Mouse (Mus musculus): Measurements from ENCODE around the gene Plb1. TPM values are rescaled to one million over a fixed set of nuclear protein-coding genes. Genes with fewer than 3 reads are reported as not detected.
A peak's percentile ranks its signal among the peaks of the same experiment; 100 is the strongest.

The Plb1 gene
- polyA plus RNA-seq, 1 experiment from 2014 or later = 16.6 TPM

GRCm38 (mm10) chr5:32397719-32398118 is 165.2 kb downstream of the Plb1 start:
- DNase-seq (ENCODE audit: low spot score) = peak; percentile 56
- peak overlapping the region; percentile 32; the same call in 1 of the 2 replicates for H3K27ac ChIP-seq (ENCODE audit: low read length)

DNA sequence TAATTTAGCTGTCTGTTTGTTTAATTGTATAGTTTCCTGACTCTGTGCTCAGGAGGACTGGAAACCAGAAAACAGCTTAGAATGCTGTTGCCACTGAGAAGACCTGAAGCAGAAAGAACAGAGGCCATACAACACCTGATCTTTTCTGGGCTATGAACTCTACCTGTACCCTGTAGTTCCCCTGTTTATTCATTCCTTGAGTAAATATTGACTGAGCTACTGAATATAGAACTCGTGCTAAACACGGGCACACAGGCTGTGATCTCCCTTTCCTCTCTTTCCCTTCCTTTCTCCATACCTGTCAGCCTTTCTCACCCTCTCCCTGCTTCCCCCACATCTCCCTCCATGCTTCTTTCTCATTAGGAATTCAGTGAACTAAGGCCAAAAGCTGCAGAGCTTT is 168.4 kb downstream of the Plb1 start:
- Histone ChIP-seq H3K9me3 (ENCODE audit: low read length) (no peaks in the 10 kb centered on the region), H3K27me3 (replicated peaks; ENCODE audit: insufficient read depth, low read length) (no peaks in the 10 kb centered on the region), H3K4me1 (ENCODE audit: insufficient read depth, low read depth, low read length) (no peaks in the 10 kb centered on the region), H3K9ac (replicated peaks; ENCODE audit: low read depth) (no peak overlapping the region), H3K36me3 (ENCODE audit: insufficient read depth, low read length) (no peaks in the 10 kb centered on the region), H3K4me2 (replicated peaks; ENCODE audit: low read depth, low read length) (no peak overlapping the region), H3K4me3 (ENCODE audit: low read depth, low read length) (no peak overlapping the region), H3K27ac (ENCODE audit: low read length) (no peak overlapping the region)
- DNase-seq (ENCODE audit: low spot score) = no peak
- 36% methylated on average over 2 of the region's 2 CpGs for WGBS
- ATAC-seq = no peak
- no peak for TF ChIP-seq CTCF (IDR thresholded peaks at IDR 0.05)
- TF ChIP-seq EP300 (IDR thresholded peaks at IDR 0.05) = no peak

More at GRCm38 (mm10) chr5:32397719-32398118, 165.2 kb downstream of the Plb1 start:
- Histone ChIP-seq H3K9me3 (ENCODE audit: low read length) (no peaks in the 10 kb centered on the region), H3K27me3 (replicated peaks; ENCODE audit: insufficient read depth, low read length) (no peaks in the 10 kb centered on the region), H3K4me1 (ENCODE audit: insufficient read depth, low read depth, low read length) (no peaks in the 10 kb centered on the region; the same call in 1 of the 2 replicates), H3K36me3 (ENCODE audit: insufficient read depth, low read length) (no peaks in the 10 kb centered on the region), H3K4me2 (replicated peaks; ENCODE audit: low read depth, low read length) (no peak overlapping the region), H3K9ac (replicated peaks; ENCODE audit: low read depth) (no peak overlapping the region), H3K4me3 (ENCODE audit: low read depth, low read length) (no peak overlapping the region)
- ATAC-seq = peak; percentile 82
- WGBS = 55% methylated on average over 3 of the region's 3 CpGs
- TF ChIP-seq EP300 (IDR thresholded peaks at IDR 0.05) (no peak), CTCF (IDR thresholded peaks at IDR 0.05) (no peak)

DNA sequence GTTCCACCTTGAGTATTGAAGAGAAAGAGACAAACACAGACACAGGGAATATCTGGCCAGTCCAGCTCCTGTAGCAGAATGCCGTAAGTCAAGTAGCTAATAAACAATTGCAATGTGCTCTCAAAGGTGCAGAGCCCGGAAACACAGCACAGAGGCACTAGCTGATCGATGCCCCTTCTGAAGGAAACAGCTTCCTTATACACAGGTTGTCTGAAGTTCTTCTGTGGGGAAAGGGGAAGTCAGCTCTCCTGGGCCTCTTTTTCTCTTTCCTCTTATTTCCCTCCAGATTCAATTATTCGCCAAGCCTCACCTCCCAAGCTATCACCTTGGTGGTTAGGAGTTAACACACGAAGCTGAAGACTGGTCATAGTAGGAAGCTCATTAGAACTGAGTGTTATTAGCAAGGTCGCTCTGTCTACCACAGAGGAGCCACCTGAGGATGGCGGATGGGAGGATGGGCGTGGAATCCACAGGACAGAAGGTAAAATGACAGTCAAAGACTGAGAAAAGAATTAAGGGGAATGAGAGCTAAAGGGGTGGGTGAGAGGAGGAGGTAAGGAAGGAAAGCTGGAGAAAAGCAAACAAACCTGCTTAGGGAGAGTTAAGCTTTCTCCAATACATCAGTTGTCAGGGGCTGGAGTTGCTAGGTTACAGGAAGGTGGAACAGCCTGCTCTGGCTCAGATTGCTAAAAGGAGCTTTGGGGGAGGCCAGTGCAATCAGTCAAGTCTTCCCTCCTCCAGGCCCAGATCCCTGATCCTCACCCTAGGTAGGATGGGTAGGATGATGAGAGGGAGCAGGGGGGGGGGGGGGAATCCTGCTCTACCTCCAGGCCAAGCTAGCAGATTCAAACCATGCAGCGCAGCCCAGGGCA is 170.8 kb downstream of the Plb1 start:
- ATAC-seq (no peak), DNase-seq (ENCODE audit: low spot score) (no peak)
- H3K4me2 ChIP-seq (replicated peaks; ENCODE audit: low read depth, low read length) = no peak overlapping the region
- no peak overlapping the region for H3K27ac ChIP-seq (ENCODE audit: low read length)
- no peaks in the 10 kb centered on the region for H3K4me1 ChIP-seq (ENCODE audit: insufficient read depth, low read depth, low read length)
- TF ChIP-seq EP300 (IDR thresholded peaks at IDR 0.05) (no peak), CTCF (IDR thresholded peaks at IDR 0.05) (no peak)
- WGBS = 50% methylated on average over 9 of the region's 9 CpGs
- no peaks in the 10 kb centered on the region for H3K9me3 ChIP-seq (ENCODE audit: low read length)
- no peaks in the 10 kb centered on the region for H3K27me3 ChIP-seq (replicated peaks; ENCODE audit: insufficient read depth, low read length)
- H3K9ac ChIP-seq (replicated peaks; ENCODE audit: low read depth) = no peak overlapping the region
- no peak overlapping the region for H3K4me3 ChIP-seq (ENCODE audit: low read depth, low read length)
- no peaks in the 10 kb centered on the region for H3K36me3 ChIP-seq (ENCODE audit: insufficient read depth, low read length)

DNA sequence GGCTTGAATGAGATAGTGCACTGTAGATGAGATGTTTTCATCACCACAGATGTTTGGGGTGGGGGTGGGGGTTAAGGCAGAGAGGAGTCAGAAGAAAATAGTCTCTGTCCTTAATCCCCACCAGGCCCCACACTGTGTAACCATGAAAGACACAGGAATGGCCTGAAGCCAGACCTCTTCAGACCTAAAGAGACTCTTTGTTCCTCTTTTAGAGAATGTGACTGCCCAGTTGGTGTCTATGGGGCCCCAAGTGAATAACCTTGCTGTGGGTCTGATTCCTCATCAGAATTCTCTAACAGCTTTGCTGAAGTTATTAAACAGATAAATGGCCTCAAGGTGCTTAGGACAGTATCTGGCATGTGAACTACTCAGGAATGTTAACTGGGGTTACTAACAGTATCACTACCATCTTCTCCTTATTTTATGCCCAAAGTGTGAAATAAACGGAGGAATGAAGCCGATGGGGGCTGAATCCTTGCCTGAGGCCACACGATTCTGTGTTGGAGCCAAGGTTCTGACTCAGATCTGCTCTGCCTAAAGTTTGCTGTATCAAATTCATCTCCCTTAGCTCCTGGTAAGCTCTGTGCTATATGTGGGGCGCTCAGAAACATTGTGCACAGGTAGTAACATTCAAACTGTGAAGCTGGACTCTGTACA is 172.8 kb downstream of the Plb1 start:
- Histone ChIP-seq H3K9ac (replicated peaks; ENCODE audit: low read depth) (no peak overlapping the region), H3K27me3 (replicated peaks; ENCODE audit: insufficient read depth, low read length) (no peaks in the 10 kb centered on the region), H3K4me3 (ENCODE audit: low read depth, low read length) (no peak overlapping the region), H3K9me3 (ENCODE audit: low read length) (no peaks in the 10 kb centered on the region), H3K27ac (ENCODE audit: low read length) (no peak overlapping the region), H3K4me2 (replicated peaks; ENCODE audit: low read depth, low read length) (no peak overlapping the region), H3K4me1 (ENCODE audit: insufficient read depth, low read depth, low read length) (no peaks in the 10 kb centered on the region), H3K36me3 (ENCODE audit: insufficient read depth, low read length) (no peaks in the 10 kb centered on the region)
- 76% methylated on average over 4 of the region's 4 CpGs for WGBS
- ATAC-seq (no peak), DNase-seq (ENCODE audit: low spot score) (no peak)
- TF ChIP-seq CTCF (IDR thresholded peaks at IDR 0.05) (no peak), EP300 (IDR thresholded peaks at IDR 0.05) (no peak)

GRCm38 (mm10) chr5:32408771-32409170 is 176.3 kb downstream of the Plb1 start:
- no peak for ATAC-seq
- DNase-seq (ENCODE audit: low spot score) = no peak
- H3K9me3 ChIP-seq (ENCODE audit: low read length) = no peaks in the 10 kb centered on the region
- no peaks in the 10 kb centered on the region for H3K36me3 ChIP-seq (ENCODE audit: insufficient read depth, low read length)
- no peak overlapping the region for H3K4me2 ChIP-seq (replicated peaks; ENCODE audit: low read depth, low read length)
- no peak overlapping the region for H3K27ac ChIP-seq (ENCODE audit: low read length)
- no peak overlapping the region for H3K4me3 ChIP-seq (ENCODE audit: low read depth, low read length)
- 42% methylated on average over 1 of the region's 1 CpGs for WGBS
- no peak overlapping the region for H3K9ac ChIP-seq (replicated peaks; ENCODE audit: low read depth)
- H3K4me1 ChIP-seq (ENCODE audit: insufficient read depth, low read depth, low read length) = peaks cover 15% of the 10 kb centered on the region; the same call in 1 of the 2 replicates
- H3K27me3 ChIP-seq (replicated peaks; ENCODE audit: insufficient read depth, low read length) = no peaks in the 10 kb centered on the region
- TF ChIP-seq CTCF (IDR thresholded peaks at IDR 0.05) = no peak
- TF ChIP-seq EP300 (IDR thresholded peaks at IDR 0.05) = no peak

GRCm38 (mm10) chr5:32409747-32410146 is 177.2 kb downstream of the Plb1 start:
- DNase-seq (ENCODE audit: low spot score) (no peak), ATAC-seq (no peak)
- H3K4me3 ChIP-seq (ENCODE audit: low read depth, low read length) = no peak overlapping the region
- H3K9ac ChIP-seq (replicated peaks; ENCODE audit: low read depth) = no peak overlapping the region
- no peaks in the 10 kb centered on the region for H3K27me3 ChIP-seq (replicated peaks; ENCODE audit: insufficient read depth, low read length)
- H3K9me3 ChIP-seq (ENCODE audit: low read length) = no peaks in the 10 kb centered on the region
- peaks cover 17% of the 10 kb centered on the region; the same call in 1 of the 2 replicates for H3K4me1 ChIP-seq (ENCODE audit: insufficient read depth, low read depth, low read length)
- no peak overlapping the region for H3K27ac ChIP-seq (ENCODE audit: low read length)
- TF ChIP-seq CTCF (IDR thresholded peaks at IDR 0.05) (no peak), EP300 (IDR thresholded peaks at IDR 0.05) (no peak)
- WGBS = 84% methylated on average over 2 of the region's 2 CpGs
- no peak overlapping the region for H3K4me2 ChIP-seq (replicated peaks; ENCODE audit: low read depth, low read length)
- no peaks in the 10 kb centered on the region for H3K36me3 ChIP-seq (ENCODE audit: insufficient read depth, low read length)
